Mouse (Mus musculus) liver, postnatal 0 days (tissue): Measurements from ENCODE around the gene Fam208a.

Experiments
- CTCF ChIP-seq: sonication (generic); IDR thresholded peaks from 2 replicates; pipeline ENCODE4 v1.5.1; 2016; ENCODE audit warnings: antibody characterized with exemption, low read depth
- EP300 ChIP-seq: IDR thresholded peaks from 2 replicates; pipeline ENCODE4 v1.6.1; 2016; ENCODE audit warnings: antibody characterized with exemption, low read depth, mild to moderate bottlenecking

GRCm38 (mm10) chr14:27411492-27411891, 17.1 kb upstream of the Fam208a start:
- TF ChIP-seq CTCF (no peak), EP300 (no peak)
